ENCODE assay signal across 8 mouse cellular contexts in the genomic region with DNA sequence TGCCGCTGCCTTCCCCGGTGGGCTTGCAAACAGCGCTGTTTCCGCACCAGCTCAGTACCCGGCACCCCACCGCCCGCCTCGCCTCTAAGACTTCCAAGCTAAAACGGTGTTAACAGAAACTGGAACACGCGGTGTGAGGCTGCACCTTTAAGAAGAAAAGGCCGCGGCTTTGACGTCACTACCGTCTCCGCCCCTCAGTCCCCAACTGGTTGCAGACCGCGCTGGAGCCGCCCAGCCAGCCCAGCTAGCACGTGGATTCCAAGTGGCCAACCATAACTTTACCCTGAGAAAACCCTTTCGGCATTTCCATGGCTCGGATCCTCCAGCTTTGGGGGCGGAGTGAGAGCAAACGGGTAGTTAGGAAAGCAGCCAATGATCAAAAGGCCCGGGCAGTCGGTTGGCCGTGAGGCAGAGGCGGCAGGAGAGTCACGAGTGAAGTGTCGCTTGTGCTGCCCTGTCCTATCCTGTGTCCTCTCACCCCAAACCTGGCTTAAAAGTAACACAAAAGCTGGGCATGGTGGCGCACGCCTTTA. TPM values are rescaled to one million over a fixed set of nuclear protein-coding genes. Genes with fewer than 3 reads are reported as not detected.
DNase-seq lines count a peak whose midpoint lies in the region; ATAC-seq and TF ChIP-seq lines count a peak whose summit lies in the region.

No protein-coding gene starts in this region.

- dilution Hi-C loops in CH12.LX (cut with MboI; ENCODE audit: extremely low pct_ligation_motif_present, extremely low pct_unique_long_range_greater_than_20kb, low sequenced_read_pairs) = loop anchor here (25.0 kb wide), 1 partner anchor 96 kb away; a partner anchor contains a TSS

- WGBS in forebrain, embryonic 11.5 days = under 1% methylated on average over 32 of the region's 32 CpGs
- under 1% methylated on average over 32 of the region's 32 CpGs for WGBS in heart, embryonic 16.5 days
- WGBS in liver, embryonic 15.5 days (ENCODE audit: insufficient replicate concordance) = under 1% methylated on average over 32 of the region's 32 CpGs
- under 1% methylated on average over 32 of the region's 32 CpGs for WGBS in neural tube, embryonic 12.5 days

- peak; percentile 91 for ATAC-seq in forebrain, embryonic 11.5 days (replicated peaks; ENCODE audit: low FRiP score)
- peak; percentile 91 for ATAC-seq in heart, embryonic 16.5 days (replicated peaks; ENCODE audit: extremely low read depth, insufficient read depth, low FRiP score)
- ATAC-seq in liver, embryonic 15.5 days (ENCODE audit: insufficient read depth) = peak; percentile 81
- ATAC-seq in neural tube, embryonic 12.5 days (ENCODE audit: low FRiP score, low read depth) = peak; percentile 92

- H3K27me3 ChIP-seq in CH12.LX (replicated peaks) = no peaks in the 10 kb centered on the region
- no peaks in the 10 kb centered on the region for H3K27me3 ChIP-seq in forebrain, embryonic 11.5 days (ENCODE audit: control insufficient read depth, insufficient read depth, low read length)
- no peaks in the 10 kb centered on the region for H3K27me3 ChIP-seq in heart, embryonic 16.5 days (ENCODE audit: control insufficient read depth, insufficient read depth, low read length)
- H3K27me3 ChIP-seq in liver, embryonic 15.5 days = peaks cover 6% of the 10 kb centered on the region
- H3K27me3 ChIP-seq in neural tube, embryonic 12.5 days (replicated peaks) = no peaks in the 10 kb centered on the region

- no peak for TF ChIP-seq CTCF in CH12.LX (conservative IDR thresholded peaks at IDR 0.05 in 1 of 2, IDR thresholded peaks at IDR 0.05 in 1 of 2; ENCODE audit: low read depth in 2 of 2, low read length in 2 of 2)

- no peaks in the 10 kb centered on the region for H3K9me3 ChIP-seq in CH12.LX (replicated peaks; ENCODE audit: low read length)
- H3K9me3 ChIP-seq in forebrain, embryonic 11.5 days (ENCODE audit: control insufficient read depth, low read length) = no peaks in the 10 kb centered on the region
- H3K9me3 ChIP-seq in heart, embryonic 16.5 days (replicated peaks; ENCODE audit: control insufficient read depth, low read length) = no peaks in the 10 kb centered on the region
- no peaks in the 10 kb centered on the region for H3K9me3 ChIP-seq in liver, embryonic 15.5 days (replicated peaks)
- H3K9me3 ChIP-seq in neural tube, embryonic 12.5 days = no peaks in the 10 kb centered on the region

- H3K4me1 ChIP-seq in CH12.LX (ENCODE audit: control insufficient read depth in 1 of 2, insufficient read depth in 2 of 2) = peaks cover 10 to 40% of the 10 kb centered on the region in 2 experiments
- H3K4me1 ChIP-seq in forebrain, embryonic 11.5 days (replicated peaks; ENCODE audit: control insufficient read depth, insufficient read depth, low read length) = peaks cover 13% of the 10 kb centered on the region
- peaks cover 21% of the 10 kb centered on the region for H3K4me1 ChIP-seq in heart, embryonic 16.5 days (ENCODE audit: control insufficient read depth, insufficient read depth, low read length)
- H3K4me1 ChIP-seq in liver, embryonic 15.5 days (replicated peaks) = peaks cover 71% of the 10 kb centered on the region
- peaks cover 33% of the 10 kb centered on the region for H3K4me1 ChIP-seq in neural tube, embryonic 12.5 days

- H3K4me3 ChIP-seq in CH12.LX (replicated peaks in 1 of 3; ENCODE audit: low read depth in 2 of 3, low read length in 2 of 3, poor library complexity in 1 of 3) = peak overlapping the region; percentile 63 to 87 (median 73)
- peak overlapping the region; percentile 77 for H3K4me3 ChIP-seq in forebrain, embryonic 11.5 days (ENCODE audit: low read depth, low read length)
- peak overlapping the region; percentile 80 for H3K4me3 ChIP-seq in heart, embryonic 16.5 days (ENCODE audit: low read length)
- peak overlapping the region; percentile 92 for H3K4me3 ChIP-seq in liver, embryonic 15.5 days (replicated peaks)
- peak overlapping the region; percentile 74 for H3K4me3 ChIP-seq in neural tube, embryonic 12.5 days

- in situ Hi-C loops in CH12.LX (cut with MboI; ENCODE audit: low pct_ligation_motif_present, low pct_unique_long_range_greater_than_20kb, low sequenced_read_pairs) = loop anchor here (5.0 kb wide), 1 partner anchor 86 kb away; no protein-coding TSS in a partner anchor

- H3K9ac ChIP-seq in CH12.LX (ENCODE audit: insufficient read depth, low read depth) = peak overlapping the region; percentile 96
- peak overlapping the region; percentile 89 for H3K9ac ChIP-seq in forebrain, embryonic 11.5 days (ENCODE audit: low read length)
- peak overlapping the region; percentile 96 for H3K9ac ChIP-seq in heart, embryonic 16.5 days (ENCODE audit: low read length)
- peak overlapping the region; percentile 99 for H3K9ac ChIP-seq in liver, embryonic 15.5 days
- 0 out of 2 replicates have a peak overlapping the region, but pooled peaks have one; percentile 85 for H3K9ac ChIP-seq in neural tube, embryonic 12.5 days

- peak overlapping the region; percentile 87 for H3K27ac ChIP-seq in CH12.LX (ENCODE audit: insufficient read depth, low read depth)
- peak overlapping the region; percentile 76; the same call in 1 of the 2 replicates for H3K27ac ChIP-seq in forebrain, embryonic 11.5 days (ENCODE audit: low read depth, low read length)
- peak overlapping the region; percentile 96 for H3K27ac ChIP-seq in heart, embryonic 16.5 days (ENCODE audit: low read length)
- H3K27ac ChIP-seq in liver, embryonic 15.5 days (replicated peaks) = peak overlapping the region; percentile 98
- peak overlapping the region; percentile 70; the same call in 1 of the 2 replicates for H3K27ac ChIP-seq in neural tube, embryonic 12.5 days

- peak overlapping the region; percentile 54 for H3K4me2 ChIP-seq in CH12.LX (ENCODE audit: insufficient read depth, low read depth, poor library complexity, severe bottlenecking)
- H3K4me2 ChIP-seq in forebrain, embryonic 11.5 days (ENCODE audit: low read depth, low read length, severe bottlenecking) = peak overlapping the region; percentile 82
- peak overlapping the region; percentile 91 for H3K4me2 ChIP-seq in heart, embryonic 16.5 days (ENCODE audit: low read depth, low read length)
- H3K4me2 ChIP-seq in liver, embryonic 15.5 days = peak overlapping the region; percentile 95
- peak overlapping the region; percentile 90 for H3K4me2 ChIP-seq in neural tube, embryonic 12.5 days (replicated peaks)

- TF ChIP-seq RAD21 in CH12.LX (IDR thresholded peaks at IDR 0.05; ENCODE audit: low read depth, low read length) = no peak

- TF ChIP-seq POLR2A in CH12.LX (IDR thresholded peaks at IDR 0.05; ENCODE audit: low read depth, low read length) = peak; percentile 98

- no peak for TF ChIP-seq EP300 in CH12.LX (IDR thresholded peaks at IDR 0.05; ENCODE audit: low read length)

- H3K36me3 ChIP-seq in CH12.LX (replicated peaks in 1 of 2; ENCODE audit: control insufficient read depth in 1 of 2, insufficient read depth in 1 of 2, low read length in 1 of 2) = peaks cover 24 to 27% of the 10 kb centered on the region in 2 experiments
- no peaks in the 10 kb centered on the region; the same call in 1 of the 2 replicates for H3K36me3 ChIP-seq in forebrain, embryonic 11.5 days (ENCODE audit: control insufficient read depth, insufficient read depth, low read length)
- peaks cover 4% of the 10 kb centered on the region for H3K36me3 ChIP-seq in heart, embryonic 16.5 days (ENCODE audit: control insufficient read depth, insufficient read depth)
- H3K36me3 ChIP-seq in liver, embryonic 15.5 days (replicated peaks) = peaks cover 31% of the 10 kb centered on the region
- H3K36me3 ChIP-seq in neural tube, embryonic 12.5 days = peaks cover 12% of the 10 kb centered on the region

- peak; percentile 100 for DNase-seq in CH12.LX (ENCODE audit: extremely low read depth)
- DNase-seq in c-Kit-positive CD71-positive TER-119-negative erythroid progenitor cells, embryonic 14.5 days (ENCODE audit: low read depth) = peak; percentile 100
- peak; percentile 99 for DNase-seq in forebrain, embryonic 11.5 days (ENCODE audit: low spot score)
- DNase-seq in kidney, postnatal 36 days = peak; percentile 98 to 99
- peak; percentile 98 for DNase-seq in telencephalon, adult 2 months (ENCODE audit: low read depth, low spot score)

- peaks cover 12% of the 10 kb centered on the region for H3K79me2 ChIP-seq in CH12.LX (replicated peaks; ENCODE audit: control insufficient read depth, extremely low read depth, insufficient read depth, poor library complexity, severe bottlenecking)

RNA-seq across cellular contexts. Expression of a gene that starts 0.7 kb away (rescaled TPM):
- 169 and 199 TPM in 2 replicates for total RNA-seq in CH12.LX (2012; rRNA removed)
- 108 and 112 TPM in 2 replicates for total RNA-seq in CH12.LX (2014; rRNA removed)
- polyA plus RNA-seq in CH12.LX (2012; ENCODE audit: insufficient read length, low read depth) = 198 and 226 TPM in 2 replicates
- polyA plus RNA-seq in forebrain, embryonic 11.5 days (2014; fragmentation: Nextera tagmentation; extraction: Ambion mirVana) = 196 and 214 TPM in 2 replicates
- polyA plus RNA-seq in heart, embryonic 16.5 days (2015; fragmentation: Nextera tagmentation; extraction: Ambion mirVana) = 308 and 331 TPM in 2 replicates
- 451 and 525 TPM in 2 replicates for polyA plus RNA-seq in liver, embryonic 15.5 days (2015; fragmentation: Nextera tagmentation; extraction: Ambion mirVana)
- polyA plus RNA-seq in neural tube, embryonic 12.5 days (2016; fragmentation: Nextera tagmentation; extraction: Ambion mirVana) = 148 and 162 TPM in 2 replicates

RNA-seq across cellular contexts. Expression of a gene that starts 15.2 kb away (rescaled TPM):
- 9.0 and 16.3 TPM in 2 replicates for total RNA-seq in CH12.LX (2012; rRNA removed)
- 1.3 and 1.4 TPM in 2 replicates for total RNA-seq in CH12.LX (2014; rRNA removed)
- polyA plus RNA-seq in CH12.LX (2012; ENCODE audit: insufficient read length, low read depth) = 3.3 and 4.8 TPM in 2 replicates
- 33.1 and 35.4 TPM in 2 replicates for polyA plus RNA-seq in forebrain, embryonic 11.5 days (2014; fragmentation: Nextera tagmentation; extraction: Ambion mirVana)
- polyA plus RNA-seq in heart, embryonic 16.5 days (2015; fragmentation: Nextera tagmentation; extraction: Ambion mirVana) = 0.72 and 1.3 TPM in 2 replicates
- 2.2 and 2.4 TPM in 2 replicates for polyA plus RNA-seq in liver, embryonic 15.5 days (2015; fragmentation: Nextera tagmentation; extraction: Ambion mirVana)
- 152 and 171 TPM in 2 replicates for polyA plus RNA-seq in neural tube, embryonic 12.5 days (2016; fragmentation: Nextera tagmentation; extraction: Ambion mirVana)

RNA-seq across cellular contexts. Expression of a gene that starts 21.7 kb away (rescaled TPM):
- total RNA-seq in CH12.LX (2012; rRNA removed) = 106 and 165 TPM in 2 replicates
- total RNA-seq in CH12.LX (2014; rRNA removed) = 63.7 and 80.6 TPM in 2 replicates
- 420 and 453 TPM in 2 replicates for polyA plus RNA-seq in CH12.LX (2012; ENCODE audit: insufficient read length, low read depth)
- polyA plus RNA-seq in forebrain, embryonic 11.5 days (2014; fragmentation: Nextera tagmentation; extraction: Ambion mirVana) = 65.7 and 72.8 TPM in 2 replicates
- 215 and 234 TPM in 2 replicates for polyA plus RNA-seq in heart, embryonic 16.5 days (2015; fragmentation: Nextera tagmentation; extraction: Ambion mirVana)
- 94.8 and 121 TPM in 2 replicates for polyA plus RNA-seq in liver, embryonic 15.5 days (2015; fragmentation: Nextera tagmentation; extraction: Ambion mirVana)
- 75.2 and 86.1 TPM in 2 replicates for polyA plus RNA-seq in neural tube, embryonic 12.5 days (2016; fragmentation: Nextera tagmentation; extraction: Ambion mirVana)

RNA-seq across cellular contexts. Expression of a gene that starts 39.1 kb away (rescaled TPM):
- total RNA-seq in CH12.LX (2012; rRNA removed) (not detected in 2 replicates), CH12.LX (2014; rRNA removed) (not detected in 2 replicates)
- not detected in 2 replicates for polyA plus RNA-seq in CH12.LX (2012; ENCODE audit: insufficient read length, low read depth)
- 11.0 and 11.2 TPM in 2 replicates for polyA plus RNA-seq in forebrain, embryonic 11.5 days (2014; fragmentation: Nextera tagmentation; extraction: Ambion mirVana)
- 3.0 and 3.9 TPM in 2 replicates for polyA plus RNA-seq in heart, embryonic 16.5 days (2015; fragmentation: Nextera tagmentation; extraction: Ambion mirVana)
- polyA plus RNA-seq in liver, embryonic 15.5 days (2015; fragmentation: Nextera tagmentation; extraction: Ambion mirVana) = 0.28 and 0.61 TPM in 2 replicates
- 23.3 and 23.7 TPM in 2 replicates for polyA plus RNA-seq in neural tube, embryonic 12.5 days (2016; fragmentation: Nextera tagmentation; extraction: Ambion mirVana)

RNA-seq across cellular contexts. Expression of a gene that starts 42.4 kb away (rescaled TPM):
- total RNA-seq in CH12.LX (2012; rRNA removed) = 0.08 TPM in 1 of 2 replicates, not detected in the other
- total RNA-seq in CH12.LX (2014; rRNA removed) = 0.04 TPM in 1 of 2 replicates, not detected in the other
- polyA plus RNA-seq in CH12.LX (2012; ENCODE audit: insufficient read length, low read depth) = not detected in 2 replicates
- polyA plus RNA-seq in forebrain, embryonic 11.5 days (2014; fragmentation: Nextera tagmentation; extraction: Ambion mirVana) = 33.8 and 36.8 TPM in 2 replicates
- 14.9 TPM in 2 replicates for polyA plus RNA-seq in heart, embryonic 16.5 days (2015; fragmentation: Nextera tagmentation; extraction: Ambion mirVana)
- 1,073 and 1,204 TPM in 2 replicates for polyA plus RNA-seq in liver, embryonic 15.5 days (2015; fragmentation: Nextera tagmentation; extraction: Ambion mirVana)
- polyA plus RNA-seq in neural tube, embryonic 12.5 days (2016; fragmentation: Nextera tagmentation; extraction: Ambion mirVana) = 18.8 and 23.6 TPM in 2 replicates

Comparison
In these comparisons a context has a peak if more than half of its experiments do, and no peak if none do; other contexts are left out.
1. Peak in every context shown above with its lines: DNase-seq, ATAC-seq, H3K4me3 ChIP-seq and H3K27ac ChIP-seq.